Mouse (Mus musculus): Measurements from ENCODE around the gene Aldoart2.
"Not testable (repeated sequence)": the region's sequence is repeated elsewhere in the genome, so short reads cannot be mapped to it uniquely, and the experiment has no call there.

The Aldoart2 gene

DNA sequence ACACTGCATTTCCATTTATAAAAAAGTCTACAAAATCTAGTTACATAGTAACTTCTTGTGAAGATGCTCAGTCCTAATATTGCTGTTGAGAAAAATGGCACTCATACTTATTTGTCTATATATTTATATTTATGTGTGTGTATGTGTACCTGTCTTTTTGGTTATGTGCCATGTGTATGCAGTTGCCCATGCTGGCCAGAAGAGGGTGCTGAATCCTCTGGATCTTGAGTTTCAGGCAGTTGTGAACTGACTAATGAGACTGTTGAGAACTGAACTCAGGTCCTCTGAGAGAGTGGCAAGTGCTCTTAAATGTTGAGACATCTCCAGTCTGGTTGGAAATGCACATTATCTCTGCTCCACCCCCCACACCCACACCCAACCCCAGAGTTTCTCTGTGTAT lies 8.1 kb downstream of the Aldoart2 start:
- in situ Hi-C loops (cut with MboI, MseI): no loop called here

DNA sequence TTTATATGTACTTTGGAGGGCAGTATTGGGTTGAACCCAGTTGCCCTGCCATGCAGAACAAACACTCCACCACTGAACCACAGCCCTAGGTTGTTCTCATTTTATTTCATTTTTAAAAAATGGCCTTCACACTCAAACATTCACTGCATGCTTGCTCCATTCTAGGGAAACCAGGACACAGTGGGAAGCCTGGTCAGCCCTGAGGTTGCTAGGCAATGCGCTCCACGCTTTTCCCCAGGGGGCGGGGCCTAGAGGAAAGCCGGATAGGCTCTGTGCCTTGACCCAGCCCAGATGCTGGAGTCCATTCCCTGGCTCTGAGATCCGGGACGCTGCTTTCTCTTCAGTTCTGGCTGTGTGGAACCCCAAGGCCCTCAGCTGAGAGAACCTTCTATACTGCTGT lies 8.8 kb downstream of the Aldoart2 start:
- in situ Hi-C loops (cut with MboI, MseI): no loop called here

DNA sequence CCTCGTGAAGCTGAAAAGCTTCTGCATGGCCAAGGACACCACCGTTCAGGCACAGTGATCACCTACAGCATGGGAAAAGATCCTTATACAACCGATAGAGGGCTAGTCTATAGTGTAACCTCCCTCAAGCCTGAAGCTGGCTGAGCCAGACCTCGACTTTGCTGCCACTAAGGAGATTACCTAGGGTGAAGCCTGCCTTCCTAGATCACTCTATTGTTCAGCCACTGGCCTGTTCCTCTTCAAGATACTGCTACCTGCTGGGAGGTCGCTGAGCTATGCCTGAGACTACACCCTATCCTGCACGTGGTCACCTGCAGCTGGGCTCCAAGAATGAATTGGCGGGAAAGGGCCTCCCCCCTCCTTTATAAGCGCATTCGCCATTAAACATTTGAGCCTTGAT lies 21.9 kb downstream of the Aldoart2 start:
- in situ Hi-C loops (cut with MboI, MseI): not testable (repeated sequence)

DNA sequence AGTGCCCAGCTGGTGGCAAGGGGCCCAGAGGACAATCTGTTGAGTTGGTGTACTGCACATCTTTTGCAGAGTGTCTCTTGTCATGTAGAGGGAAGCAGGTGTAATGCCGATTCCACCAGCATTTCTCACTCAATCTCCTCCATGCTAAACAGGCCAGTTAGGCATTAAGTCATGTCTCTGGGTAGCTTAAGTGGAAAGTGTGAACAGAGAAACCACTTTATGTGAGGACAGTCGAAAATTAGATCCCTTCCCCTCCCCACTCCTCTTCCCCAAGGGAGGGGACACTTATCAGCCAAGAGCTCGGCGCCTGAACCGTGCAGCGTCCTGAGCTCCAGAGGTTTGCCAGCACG lies 33.5 kb downstream of the Aldoart2 start:
- in situ Hi-C loops (cut with MboI, MseI): loop anchor here in 1 of 2 experiments (10.0 kb wide), 1 partner anchor 1066 kb away; no protein-coding TSS in a partner anchor

DNA sequence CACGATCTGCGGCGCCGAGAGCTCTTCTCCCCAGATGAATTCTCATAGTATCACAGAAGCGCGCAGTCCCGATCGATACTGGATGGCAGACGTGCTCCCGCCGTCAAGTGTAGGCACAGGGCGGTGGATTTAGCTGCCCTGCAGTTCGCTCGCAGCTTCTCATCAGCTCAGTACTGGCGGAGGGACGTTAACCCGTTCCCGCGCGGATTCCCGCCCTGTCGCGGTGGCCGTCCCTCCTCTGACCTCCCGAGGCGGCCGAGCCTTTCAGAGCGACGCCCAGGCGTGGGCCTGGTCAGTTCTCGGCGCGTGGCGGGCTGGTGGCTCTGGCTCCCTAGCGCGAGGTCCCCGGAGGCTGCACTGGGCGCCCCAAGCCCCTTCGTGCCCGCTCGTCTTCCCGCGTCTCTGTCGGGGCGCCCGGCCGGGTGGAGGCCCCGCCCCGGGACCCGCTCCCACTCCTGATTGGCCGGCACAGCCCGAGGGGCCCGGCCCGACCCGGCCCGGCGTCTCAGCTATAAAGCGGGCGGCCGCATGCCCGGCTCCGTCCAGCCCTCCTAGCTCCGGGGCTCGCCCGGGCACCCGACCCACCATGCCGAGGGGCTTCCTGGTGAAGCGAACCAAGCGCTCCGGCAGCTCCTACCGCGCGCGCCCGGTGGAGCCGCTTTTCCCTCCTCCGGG lies 34.0 kb downstream of the Aldoart2 start, which contains the start of gene Insm2:
TSS of gene Insm2 (plus strand) at position 541 of the 675 bp plus-strand sequence.
- in situ Hi-C loops (cut with MboI, MseI): loop anchor here in 1 of 2 experiments (10.0 kb wide), 1 partner anchor 1066 kb away; no protein-coding TSS in a partner anchor

DNA sequence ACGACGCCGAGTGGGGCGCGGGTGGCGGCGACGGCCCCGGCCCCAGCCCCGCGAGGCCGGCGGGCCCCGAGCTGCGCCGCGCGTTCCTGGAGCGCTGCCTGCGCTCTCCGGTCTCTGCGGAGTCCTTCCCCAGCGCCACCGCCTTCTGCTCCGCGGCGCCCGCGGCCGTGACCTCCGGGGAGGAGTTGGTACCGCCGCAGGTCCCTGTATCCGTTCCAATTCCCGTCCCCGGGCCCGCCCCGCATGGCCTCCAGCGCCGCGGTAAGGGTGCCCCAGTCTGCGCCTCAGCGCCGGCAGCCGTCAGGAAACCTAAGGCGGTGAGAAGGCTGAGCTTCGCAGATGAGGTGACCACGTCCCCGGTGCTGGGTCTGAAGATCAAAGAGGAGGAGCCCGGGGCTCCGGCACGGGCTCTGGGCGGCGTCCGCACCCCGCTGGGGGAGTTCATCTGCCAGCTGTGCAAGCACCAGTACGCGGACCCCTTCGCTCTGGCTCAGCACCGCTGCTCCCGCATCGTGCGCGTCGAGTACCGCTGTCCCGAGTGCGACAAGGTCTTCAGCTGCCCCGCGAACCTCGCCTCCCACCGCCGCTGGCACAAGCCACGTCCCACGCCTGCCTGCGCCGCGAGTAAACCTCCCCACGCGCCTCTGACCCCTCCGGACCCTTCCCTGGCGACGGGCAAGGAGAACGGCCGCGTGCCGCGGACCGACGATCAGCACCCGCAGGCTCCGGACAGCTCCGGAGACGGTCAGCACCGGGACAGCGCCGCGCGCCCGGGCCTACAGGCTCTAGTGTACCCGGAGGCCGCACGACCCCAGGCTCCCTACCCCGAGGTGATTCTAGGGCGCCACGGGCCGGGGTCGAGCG lies 34.8 kb downstream of the Aldoart2 start:
- in situ Hi-C loops (cut with MboI, MseI): loop anchor here in 1 of 2 experiments (10.0 kb wide), 1 partner anchor 1065 kb away; no protein-coding TSS in a partner anchor

DNA sequence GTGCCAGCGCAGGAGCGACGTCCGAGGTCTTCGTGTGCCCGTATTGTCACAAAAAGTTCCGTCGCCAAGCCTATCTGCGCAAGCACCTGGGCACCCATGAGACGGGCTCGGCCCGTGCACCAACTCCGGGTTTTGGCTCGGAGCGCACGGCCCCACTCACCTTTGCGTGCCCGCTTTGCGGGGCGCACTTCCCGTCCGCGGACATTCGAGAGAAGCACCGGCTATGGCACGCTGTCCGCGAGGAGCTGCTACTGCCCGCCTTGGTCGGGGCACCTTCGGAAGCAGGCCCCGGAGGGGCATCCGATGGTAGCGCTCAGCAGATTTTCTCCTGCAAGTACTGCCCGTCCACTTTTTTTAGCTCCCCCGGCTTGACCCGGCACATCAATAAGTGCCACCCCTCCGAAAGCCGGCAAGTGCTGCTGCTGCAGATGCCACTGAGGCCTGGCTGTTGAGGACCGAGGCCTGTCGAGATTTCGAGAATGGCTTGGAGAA lies 35.5 kb downstream of the Aldoart2 start:
- in situ Hi-C loops (cut with MboI, MseI): no loop called here

DNA sequence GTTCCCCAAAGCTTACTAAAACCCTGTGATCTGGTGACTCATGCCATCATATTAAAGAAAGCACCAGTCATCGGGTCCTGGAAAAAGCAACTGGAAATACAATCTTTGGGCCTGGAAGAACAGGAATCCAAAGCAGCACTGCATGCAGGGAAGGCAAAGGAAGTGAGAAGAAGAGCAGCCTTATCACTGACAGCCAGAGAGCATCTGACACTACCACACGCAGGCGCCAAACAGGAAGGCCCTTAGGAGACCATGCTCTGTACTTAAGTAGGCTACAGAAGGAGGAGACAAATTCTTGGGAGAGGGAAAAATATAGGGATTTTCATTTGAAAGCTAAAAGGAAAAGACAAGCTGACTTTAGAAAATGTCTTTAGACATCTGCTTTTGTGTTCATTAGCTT lies 39.4 kb downstream of the Aldoart2 start:
- in situ Hi-C loops (cut with MboI, MseI): no loop called here

DNA sequence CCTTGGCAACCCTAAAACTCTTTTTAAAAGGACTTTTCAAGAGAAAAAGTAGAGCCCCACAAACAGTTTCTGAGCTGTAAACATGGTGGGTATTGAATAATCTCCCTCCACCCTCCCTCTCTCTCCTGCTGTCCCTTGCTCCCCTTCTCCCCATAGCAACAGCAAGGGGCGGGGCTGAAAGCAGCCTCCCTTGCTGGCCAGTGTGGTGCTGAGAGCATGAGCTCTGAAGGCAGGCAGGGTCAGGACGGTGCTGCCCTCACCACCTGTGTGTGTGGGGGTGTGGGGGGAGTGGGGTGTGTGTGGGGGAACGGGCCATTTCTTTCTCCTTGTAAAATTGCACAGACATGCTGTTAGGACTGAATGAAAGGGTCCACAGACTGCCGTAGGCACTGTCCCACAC lies 42.9 kb downstream of the Aldoart2 start:
- in situ Hi-C loops (cut with MboI, MseI): no loop called here

DNA sequence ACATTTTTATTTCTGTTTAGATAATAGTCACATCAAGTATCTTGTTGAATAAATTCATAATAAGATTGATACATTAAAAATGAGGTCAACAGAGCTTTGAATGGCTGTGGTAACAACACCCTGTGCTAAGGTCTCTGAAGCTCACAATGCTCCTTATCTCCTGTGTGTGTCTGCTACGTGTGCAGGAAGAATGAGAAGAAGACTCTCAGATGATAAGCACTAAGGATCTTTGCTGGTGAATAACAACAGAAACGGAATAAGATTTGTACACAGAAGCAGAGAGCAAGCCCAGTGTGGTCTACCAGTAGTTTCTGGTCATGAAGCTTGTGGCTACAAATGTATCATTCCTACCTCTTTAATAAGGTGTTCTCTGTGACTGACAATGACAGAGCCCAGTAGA lies 45.8 kb downstream of the Aldoart2 start:
- in situ Hi-C loops (cut with MboI, MseI): no loop called here
